In genomic region chr9:106115801-106116424, GRCm38 (mm10) we compare ENCODE assay signal across 14 mouse cellular contexts. TPM values are rescaled to one million over a fixed set of nuclear protein-coding genes. Genes with fewer than 3 reads are reported as not detected.
A peak's percentile ranks its signal among the peaks of the same experiment; 100 is the strongest.
DNase-seq lines count a peak whose midpoint lies in the region; ATAC-seq and TF ChIP-seq lines count a peak whose summit lies in the region.
"Had no signal": no experiment of that assay in that cellular context is flagged by ENCODE, and none has a peak within 500 bp of the region (broad histone marks: within the 10 kb centered on the region; RNA-seq: fewer than 3 reads in every experiment).

No protein-coding gene starts in this region.

- WGBS in heart, embryonic 12.5 days: 32% methylated on average over 13 of the region's 13 CpGs
- 16% methylated on average over 13 of the region's 13 CpGs for WGBS in embryonic facial prominence, embryonic 13.5 days
- 25% methylated on average over 13 of the region's 13 CpGs for WGBS in hindbrain, embryonic 13.5 days
- WGBS in midbrain, postnatal 0 days: 13% methylated on average over 13 of the region's 13 CpGs

- H3K9me3 ChIP-seq in heart, embryonic 12.5 days (replicated peaks): 0 out of 2 replicates have a peak, but pooled peaks cover 8% of the 10 kb centered on the region
- no peaks in the 10 kb centered on the region for H3K9me3 ChIP-seq in embryonic facial prominence, embryonic 13.5 days
- 0 out of 2 replicates have a peak, but pooled peaks cover 2% of the 10 kb centered on the region for H3K9me3 ChIP-seq in hindbrain, embryonic 13.5 days
- H3K9me3 ChIP-seq in midbrain, postnatal 0 days (ENCODE audit: low read length): no peaks in the 10 kb centered on the region
- H3K9me3 ChIP-seq: limb, embryonic 15.5 days; stomach, embryonic 15.5 days had no signal

- H3K4me3 ChIP-seq in heart, embryonic 12.5 days: no peak overlapping the region
- H3K4me3 ChIP-seq in embryonic facial prominence, embryonic 13.5 days: peak overlapping the region; percentile 9; the same call in 1 of the 2 replicates
- peak overlapping the region; percentile 2; the same call in 1 of the 2 replicates for H3K4me3 ChIP-seq in hindbrain, embryonic 13.5 days
- H3K4me3 ChIP-seq in midbrain, postnatal 0 days (ENCODE audit: low read depth, low read length): peak overlapping the region; percentile 10; the same call in 1 of the 2 replicates
- H3K4me3 ChIP-seq: limb, embryonic 15.5 days; myocyte; stomach, embryonic 15.5 days had no signal

- no peaks in the 10 kb centered on the region for H3K36me3 ChIP-seq in heart, embryonic 12.5 days
- H3K36me3 ChIP-seq in embryonic facial prominence, embryonic 13.5 days: no peaks in the 10 kb centered on the region
- no peaks in the 10 kb centered on the region for H3K36me3 ChIP-seq in hindbrain, embryonic 13.5 days
- no peaks in the 10 kb centered on the region for H3K36me3 ChIP-seq in midbrain, postnatal 0 days (ENCODE audit: insufficient read depth, low read length)
- H3K36me3 ChIP-seq: limb, embryonic 15.5 days; stomach, embryonic 15.5 days had no signal

- intact Hi-C loops in heart, postnatal 14 days (cut with DNase I): loop anchor here (10.0 kb wide), 2 partner anchors 261 to 421 kb away; no protein-coding TSS in a partner anchor

- H3K9ac ChIP-seq in heart, embryonic 12.5 days: no peak overlapping the region
- no peak overlapping the region for H3K9ac ChIP-seq in embryonic facial prominence, embryonic 13.5 days
- H3K9ac ChIP-seq in hindbrain, embryonic 13.5 days: no peak overlapping the region; the same call in 1 of the 2 replicates
- 0 out of 2 replicates have a peak overlapping the region, but pooled peaks have one; percentile 19 for H3K9ac ChIP-seq in midbrain, postnatal 0 days (replicated peaks; ENCODE audit: low read length, poor library complexity, severe bottlenecking)
- H3K9ac ChIP-seq: limb, embryonic 15.5 days; stomach, embryonic 15.5 days had no signal

- H3K4me1 ChIP-seq in heart, embryonic 12.5 days (replicated peaks): no peaks in the 10 kb centered on the region
- H3K4me1 ChIP-seq in embryonic facial prominence, embryonic 13.5 days: 0 out of 2 replicates have a peak, but pooled peaks cover 5% of the 10 kb centered on the region
- H3K4me1 ChIP-seq in hindbrain, embryonic 13.5 days (replicated peaks): peaks cover 13% of the 10 kb centered on the region
- H3K4me1 ChIP-seq in midbrain, postnatal 0 days (ENCODE audit: insufficient read depth, low read length): no peaks in the 10 kb centered on the region
- H3K4me1 ChIP-seq: limb, embryonic 15.5 days; stomach, embryonic 15.5 days had no signal

- ATAC-seq in heart, embryonic 12.5 days (ENCODE audit: insufficient number of reproducible peaks, low FRiP score): no peak
- no peak for ATAC-seq in embryonic facial prominence, embryonic 13.5 days (ENCODE audit: insufficient number of reproducible peaks, insufficient read depth, low FRiP score, low TSS enrichment, low read depth)
- ATAC-seq in hindbrain, embryonic 13.5 days (ENCODE audit: low FRiP score): 0 out of 2 replicates have a peak, but pooled peaks have one; percentile 66
- ATAC-seq in midbrain, postnatal 0 days (ENCODE audit: low FRiP score): no peak

- no peak overlapping the region for H3K27ac ChIP-seq in heart, embryonic 12.5 days (ENCODE audit: poor library complexity, severe bottlenecking)
- no peak overlapping the region for H3K27ac ChIP-seq in embryonic facial prominence, embryonic 13.5 days
- H3K27ac ChIP-seq in hindbrain, embryonic 13.5 days: peak overlapping the region; percentile 49; the same call in 1 of the 2 replicates
- no peak overlapping the region for H3K27ac ChIP-seq in midbrain, postnatal 0 days (ENCODE audit: low read depth, low read length)
- H3K27ac ChIP-seq: limb, embryonic 15.5 days; stomach, embryonic 15.5 days had no signal

- no peak for TF ChIP-seq CTCF in midbrain, postnatal 0 days (IDR thresholded peaks at IDR 0.05)

- peaks cover 6% of the 10 kb centered on the region for H3K27me3 ChIP-seq in heart, embryonic 12.5 days (replicated peaks)
- H3K27me3 ChIP-seq in embryonic facial prominence, embryonic 13.5 days: peaks cover 15% of the 10 kb centered on the region; the same call in 1 of the 2 replicates
- H3K27me3 ChIP-seq in hindbrain, embryonic 13.5 days: 0 out of 2 replicates have a peak, but pooled peaks cover 3% of the 10 kb centered on the region
- H3K27me3 ChIP-seq in midbrain, postnatal 0 days (ENCODE audit: insufficient read depth, low read length): no peaks in the 10 kb centered on the region
- H3K27me3 ChIP-seq: limb, embryonic 15.5 days; stomach, embryonic 15.5 days had no signal

- peak overlapping the region; percentile 36; the same call in 1 of the 2 replicates for H3K4me2 ChIP-seq in heart, embryonic 12.5 days
- peak overlapping the region; percentile 42 for H3K4me2 ChIP-seq in embryonic facial prominence, embryonic 13.5 days
- H3K4me2 ChIP-seq in hindbrain, embryonic 13.5 days: peak overlapping the region; percentile 41
- peak overlapping the region; percentile 41 for H3K4me2 ChIP-seq in midbrain, postnatal 0 days (ENCODE audit: low read depth, low read length, poor library complexity, severe bottlenecking)
- H3K4me2 ChIP-seq: limb, embryonic 15.5 days; stomach, embryonic 15.5 days had no signal

- DNase-seq in heart, postnatal 14 days: no peak
- peak; percentile 51 for DNase-seq in midbrain, postnatal 0 days (ENCODE audit: low spot score)
- DNase-seq in liver: no peak
- no peak for DNase-seq in thymus, postnatal 14 days
- no peak for DNase-seq in heart, adult 18-20 months
- DNase-seq: adrenal gland, adult 8-10 months; kidney, adult 18-20 months; layer of hippocampus, adult 9-11 months had no signal

RNA-seq across cellular contexts. Expression of gene Col6a4, which starts 19.3 kb away (rescaled TPM):
- 0.04 TPM in 1 of 2 replicates, not detected in the other for polyA plus RNA-seq in heart, embryonic 12.5 days (2016; fragmentation: Nextera tagmentation; extraction: Ambion mirVana)
- total RNA-seq in heart, postnatal 14 days (2021): under 1 TPM in 1 of 2 experiments, not detected in 1; 0.27 TPM
- 0.21 and 0.37 TPM in 2 replicates for polyA plus RNA-seq in embryonic facial prominence, embryonic 13.5 days (2015; fragmentation: Nextera tagmentation; extraction: Ambion mirVana)
- 0.62 and 1.1 TPM in 2 replicates for polyA plus RNA-seq in hindbrain, embryonic 13.5 days (2015; fragmentation: Nextera tagmentation; extraction: Ambion mirVana)
- total RNA-seq in midbrain, postnatal 0 days (2014; rRNA removed): 1.3 and 2.6 TPM in 2 replicates
- polyA plus RNA-seq in midbrain, postnatal 0 days (2015; fragmentation: Nextera tagmentation; extraction: Ambion mirVana): 1.3 and 1.7 TPM in 2 replicates
- total RNA-seq in heart, adult 18-20 months (2021): under 1 TPM in 1 of 2 experiments, not detected in 1; 0.15 TPM

RNA-seq across cellular contexts. Expression of gene Glyctk, which starts 42.0 kb away (rescaled TPM):
- polyA plus RNA-seq in heart, embryonic 12.5 days (2016; fragmentation: Nextera tagmentation; extraction: Ambion mirVana): 1.1 TPM in 2 replicates
- 1 to 10 TPM; 1.3 to 1.7 TPM for total RNA-seq in heart, postnatal 14 days (2021)
- polyA plus RNA-seq in embryonic facial prominence, embryonic 13.5 days (2015; fragmentation: Nextera tagmentation; extraction: Ambion mirVana): 4.3 and 4.6 TPM in 2 replicates
- polyA plus RNA-seq in hindbrain, embryonic 13.5 days (2015; fragmentation: Nextera tagmentation; extraction: Ambion mirVana): 5.4 and 5.7 TPM in 2 replicates
- 0.66 and 0.94 TPM in 2 replicates for total RNA-seq in midbrain, postnatal 0 days (2014; rRNA removed)
- polyA plus RNA-seq in midbrain, postnatal 0 days (2015; fragmentation: Nextera tagmentation; extraction: Ambion mirVana): 0.75 and 0.90 TPM in 2 replicates
- 1 to 10 TPM; 2.5 to 2.9 TPM for total RNA-seq in heart, adult 18-20 months (2021)

RNA-seq across cellular contexts. Expression of gene Wdr82, which starts 54.8 kb away (rescaled TPM):
- 23.6 and 23.7 TPM in 2 replicates for polyA plus RNA-seq in heart, embryonic 12.5 days (2016; fragmentation: Nextera tagmentation; extraction: Ambion mirVana)
- 10 to 100 TPM; 54.4 to 63.1 TPM for total RNA-seq in heart, postnatal 14 days (2021)
- polyA plus RNA-seq in embryonic facial prominence, embryonic 13.5 days (2015; fragmentation: Nextera tagmentation; extraction: Ambion mirVana): 28.4 and 30.3 TPM in 2 replicates
- polyA plus RNA-seq in hindbrain, embryonic 13.5 days (2015; fragmentation: Nextera tagmentation; extraction: Ambion mirVana): 32.6 and 33.7 TPM in 2 replicates
- total RNA-seq in midbrain, postnatal 0 days (2014; rRNA removed): 245 and 261 TPM in 2 replicates
- 30.6 and 31.7 TPM in 2 replicates for polyA plus RNA-seq in midbrain, postnatal 0 days (2015; fragmentation: Nextera tagmentation; extraction: Ambion mirVana)
- 10 to 100 TPM; 38.2 to 39.5 TPM for total RNA-seq in heart, adult 18-20 months (2021)
